Mouse (Mus musculus) testis, postnatal 10 days (tissue): ENCODE data around the gene Garnl3.

ENCODE experiments used
- DNase-seq: peaks from one replicate; pipeline ENCODE4 v3.0.0; 2021; ENCODE audit warnings: low spot score

Garnl3 gene

GRCm38 (mm10) chr2:32968024-32968614, 163.3 kb downstream of the Garnl3 start:
- no peak for DNase-seq

GRCm38 (mm10) chr2:32966689-32967631, 164.5 kb downstream of the Garnl3 start:
- peak; percentile 85 for DNase-seq

- DNase-seq, result no peak
Observed at GRCm38 (mm10) chr2:32966184-32966688, 165.2 kb downstream of the Garnl3 start.

- DNase-seq, result no peak
Observed at GRCm38 (mm10) chr2:32965511-32966183, 165.8 kb downstream of the Garnl3 start.

- no peak for DNase-seq
Observed at GRCm38 (mm10) chr2:32964659-32965457, 166.6 kb downstream of the Garnl3 start.

- no peak for DNase-seq
Observed at GRCm38 (mm10) chr2:32963981-32964380, 167.5 kb downstream of the Garnl3 start.

- no peak for DNase-seq
Observed at GRCm38 (mm10) chr2:32963544-32963943, 167.9 kb downstream of the Garnl3 start.

GRCm38 (mm10) chr2:32962875-32963220, 168.6 kb downstream of the Garnl3 start:
- no peak for DNase-seq

- no peak for DNase-seq
Observed at GRCm38 (mm10) chr2:32962062-32962874, 169.2 kb downstream of the Garnl3 start.

- DNase-seq, result peak; percentile 97
Observed at GRCm38 (mm10) chr2:32961192-32961995, 170.1 kb downstream of the Garnl3 start, which contains the start of the genes Rpl12 and Lrsam1. TSS of gene Rpl12 (plus strand) at chr2:32961559. TSS of gene Lrsam1 (minus strand) at chr2:32961614.

GRCm38 (mm10) chr2:32960273-32960672, 171.2 kb downstream of the Garnl3 start:
- no peak for DNase-seq

GRCm38 (mm10) chr2:32957344-32957743, 174.1 kb downstream of the Garnl3 start:
- no peak for DNase-seq

- no peak for DNase-seq
Observed at GRCm38 (mm10) chr2:32954581-32954980, 176.9 kb downstream of the Garnl3 start.

GRCm38 (mm10) chr2:32947454-32947853, 184.0 kb downstream of the Garnl3 start:
- DNase-seq, result no peak

GRCm38 (mm10) chr2:32940483-32940882, 191.0 kb downstream of the Garnl3 start:
- DNase-seq, result no peak

- DNase-seq, result no peak
Observed at GRCm38 (mm10) chr2:32939418-32939817, 192.0 kb downstream of the Garnl3 start.

GRCm38 (mm10) chr2:32938741-32939140, 192.7 kb downstream of the Garnl3 start:
- DNase-seq, result no peak
